Mouse (Mus musculus) heart, embryonic 11.5 days (tissue): ENCODE measurements around the gene Gm49322. TPM values are rescaled to one million over a fixed set of nuclear protein-coding genes. Genes with fewer than 3 reads are reported as not detected.

Experiments
- ATAC-seq: fragments of 200-750 bp; cut with Nextera tagmentation; replicated peaks from 2 replicates; pipeline ENCODE4 v1.8.0; 2017; ENCODE audit warnings: moderate library complexity; ENCODE audit not compliant: insufficient number of reproducible peaks, low FRiP score, low TSS enrichment
- H3K27ac ChIP-seq: fragments of 300-500 bp; sonication (generic); 2 replicates; pipeline ENCODE4 v1.5.1; 2014; ENCODE audit warnings: mild to moderate bottlenecking, low read depth, low read length
- H3K27me3 ChIP-seq: fragments of 300-500 bp; sonication (generic); 2 replicates; pipeline ENCODE4 v1.6.1; 2014; ENCODE audit warnings: mild to moderate bottlenecking, low read length, mixed read lengths; ENCODE audit not compliant: control insufficient read depth, insufficient read depth
- H3K36me3 ChIP-seq: fragments of 300-500 bp; sonication (generic); 2 replicates; pipeline ENCODE4 v1.6.1; 2014; ENCODE audit warnings: mild to moderate bottlenecking, low read length, moderate library complexity, mixed read lengths; ENCODE audit not compliant: control insufficient read depth, insufficient read depth
- H3K4me1 ChIP-seq: fragments of 300-500 bp; sonication (generic); 2 replicates; pipeline ENCODE4 v1.6.1; 2014; ENCODE audit warnings: low read length; ENCODE audit not compliant: control insufficient read depth, insufficient read depth
- H3K4me2 ChIP-seq: fragments of 300-500 bp; sonication (generic); 2 replicates; pipeline ENCODE4 v1.6.1; 2014; ENCODE audit warnings: mild to moderate bottlenecking, moderate library complexity
- H3K4me3 ChIP-seq: fragments of 300-500 bp; sonication (generic); 2 replicates; pipeline ENCODE4 v1.5.1; 2014; ENCODE audit warnings: low read depth, low read length
- H3K9ac ChIP-seq: fragments of 300-500 bp; sonication (generic); 2 replicates; pipeline ENCODE4 v1.6.1; 2014; ENCODE audit warnings: mild to moderate bottlenecking, low read depth, low read length, moderate library complexity
- H3K9me3 ChIP-seq: fragments of 300-500 bp; sonication (generic); replicated peaks from 2 replicates; pipeline ENCODE4 v1.6.1; 2016; ENCODE audit warnings: low read length; ENCODE audit not compliant: control insufficient read depth
- WGBS: fragments of 180-500 bp; shearing (Covaris S2); extraction: QIAGEN DNeasy Blood & Tissue Kit; methylation state at CpG from one replicate; pipeline ENCODE4 v1.1.7; 2014; ENCODE audit not compliant: insufficient replicate concordance; 5-methylcytosine and 5-hydroxymethylcytosine counted together
- polyA plus RNA-seq: library from polyadenylated mRNA; unstranded; fragments of >200 nt; fragmentation: Nextera tagmentation; extraction: Ambion mirVana; gene quantifications from 2 replicates; pipeline ENCODE4 v1.2.1, GENCODE M21; 2014

Gene Gm49322
- polyA plus RNA-seq, 1 experiment from 2014 or later: 0.83 TPM

DNA sequence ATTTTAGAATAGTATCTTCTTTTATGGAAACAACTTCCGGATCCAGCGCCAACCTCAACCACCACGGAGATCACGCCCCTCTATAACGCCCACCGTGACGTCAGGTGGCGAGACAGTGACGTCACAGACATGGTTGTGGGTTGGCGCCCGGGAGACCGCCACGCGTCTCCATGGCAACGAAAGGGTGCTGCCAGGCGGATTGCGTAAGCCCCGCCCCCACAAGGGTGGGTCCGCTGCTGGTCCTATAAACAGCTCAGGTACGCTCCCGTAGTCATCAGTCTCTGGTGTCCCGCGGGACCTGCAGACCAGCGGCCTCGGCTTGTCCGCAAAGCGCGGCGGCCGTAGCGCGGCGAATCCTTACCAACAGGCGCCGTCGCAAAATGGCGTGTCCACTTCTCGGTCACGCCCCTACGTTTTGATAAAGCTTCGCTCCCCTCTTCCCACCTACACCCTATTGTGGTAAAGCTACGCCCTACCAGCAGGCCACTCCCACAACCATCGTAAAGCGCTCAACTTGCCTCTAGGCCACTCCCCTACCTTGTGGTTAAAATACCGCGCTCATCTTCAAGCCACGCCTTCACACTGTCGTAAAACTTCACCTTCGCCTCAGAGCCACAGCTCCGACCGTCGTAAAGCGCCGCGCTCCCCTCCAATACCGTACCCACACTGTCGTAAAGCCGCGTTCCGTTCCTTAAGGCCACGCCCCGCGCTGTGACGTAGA, 16.3 kb downstream of the Gm49322 start:
- peak overlapping the region; percentile 91 for H3K9ac ChIP-seq
- peak overlapping the region; percentile 96 for H3K4me3 ChIP-seq
- peak overlapping the region; percentile 95 for H3K27ac ChIP-seq
- ATAC-seq: peak; percentile 91
- H3K4me2 ChIP-seq: peak overlapping the region; percentile 99
- under 1% methylated on average over 64 of the region's 64 CpGs for WGBS
- H3K36me3 ChIP-seq: no peaks in the 10 kb centered on the region
- peaks cover 30% of the 10 kb centered on the region for H3K4me1 ChIP-seq
- H3K9me3 ChIP-seq: no peaks in the 10 kb centered on the region
- H3K27me3 ChIP-seq: no peaks in the 10 kb centered on the region

GRCm38 (mm10) chr10:80622661-80623456, 17.0 kb downstream of the Gm49322 start, which contains the start of gene Csnk1g2:
Gene Csnk1g2 (plus strand): TSS chr10:80622838.
- peak within 1 kb of the TSS; percentile 99 for H3K4me2 ChIP-seq
- H3K9ac ChIP-seq: peak within 1 kb of the TSS; percentile 91
- WGBS: under 1% methylated on average over 66 of the region's 85 CpGs
- ATAC-seq: peak; percentile 10
- no peaks in the 10 kb centered on the region for H3K27me3 ChIP-seq
- peak within 1 kb of the TSS; percentile 95 for H3K27ac ChIP-seq
- H3K36me3 ChIP-seq: no peaks in the 10 kb centered on the region
- peaks cover 38% of the 10 kb centered on the region for H3K4me1 ChIP-seq
- peak within 1 kb of the TSS; percentile 96 for H3K4me3 ChIP-seq
- no peaks in the 10 kb centered on the region for H3K9me3 ChIP-seq

GRCm38 (mm10) chr10:80623457-80624191, 17.8 kb downstream of the Gm49322 start:
- H3K4me1 ChIP-seq: peaks cover 42% of the 10 kb centered on the region
- H3K36me3 ChIP-seq: no peaks in the 10 kb centered on the region
- H3K9ac ChIP-seq: peak overlapping the region; percentile 91
- peak overlapping the region; percentile 96 for H3K4me3 ChIP-seq
- H3K27ac ChIP-seq: peak overlapping the region; percentile 95
- no peaks in the 10 kb centered on the region for H3K9me3 ChIP-seq
- 13% methylated on average over 15 of the region's 15 CpGs for WGBS
- H3K4me2 ChIP-seq: peak overlapping the region; percentile 99
- no peaks in the 10 kb centered on the region for H3K27me3 ChIP-seq
- ATAC-seq: no peak

- no peaks in the 10 kb centered on the region for H3K27me3 ChIP-seq
- no peak overlapping the region for H3K27ac ChIP-seq
- no peak for ATAC-seq
- no peak overlapping the region for H3K4me2 ChIP-seq
- H3K9ac ChIP-seq: no peak overlapping the region
- 86% methylated on average over 4 of the region's 4 CpGs for WGBS
- peaks cover 61% of the 10 kb centered on the region for H3K4me1 ChIP-seq
- no peaks in the 10 kb centered on the region; the same call in 1 of the 2 replicates for H3K36me3 ChIP-seq
- no peak overlapping the region for H3K4me3 ChIP-seq
- no peaks in the 10 kb centered on the region for H3K9me3 ChIP-seq
These were observed 19.9 kb downstream of the Gm49322 start for GRCm38 (mm10) chr10:80625764-80626163.

DNA sequence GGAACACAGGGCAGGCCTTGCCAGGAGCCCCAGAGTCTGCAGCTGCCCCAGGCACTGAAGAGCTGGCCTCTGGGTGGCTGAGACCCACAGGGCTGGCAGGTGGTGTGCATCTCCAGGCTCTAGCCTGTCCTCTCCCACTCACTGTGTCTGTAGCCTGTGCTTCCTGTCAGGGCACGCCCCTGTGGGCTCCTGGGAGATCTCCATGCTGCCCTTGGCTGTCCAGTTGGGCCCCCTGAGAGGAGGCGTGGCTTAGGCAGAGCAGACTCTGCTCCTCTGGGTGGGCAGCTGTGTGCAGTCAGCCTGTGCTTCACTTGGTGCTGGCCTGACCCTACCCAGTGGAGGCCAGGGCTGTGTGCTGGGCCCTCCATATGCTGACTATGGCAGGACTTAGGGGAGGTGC, 21.9 kb downstream of the Gm49322 start:
- Histone ChIP-seq H3K4me1 (peaks cover 57% of the 10 kb centered on the region), H3K9ac (peak overlapping the region; percentile 54)

DNA sequence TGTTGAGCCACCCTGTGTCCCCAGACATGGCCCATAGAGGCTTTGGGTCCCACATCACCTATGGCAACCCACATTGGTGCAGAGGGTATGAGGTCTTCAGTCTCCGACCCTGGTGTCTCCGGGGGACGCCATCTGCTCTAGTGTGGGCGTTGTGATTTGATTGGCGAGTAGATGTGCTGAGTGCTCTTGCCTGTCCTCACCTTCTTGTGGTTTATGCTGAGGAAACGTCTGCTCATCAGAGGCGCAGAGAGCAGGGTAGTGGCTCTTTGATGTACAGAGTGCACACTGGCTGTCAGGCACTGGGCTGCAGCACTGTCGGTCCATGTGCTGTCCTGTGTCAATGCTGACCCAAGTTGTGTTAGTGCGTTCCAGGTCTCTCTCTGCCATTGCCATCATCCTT, 23.1 kb downstream of the Gm49322 start:
- Histone ChIP-seq H3K36me3 (no peaks in the 10 kb centered on the region; the same call in 1 of the 2 replicates), H3K9me3 (no peaks in the 10 kb centered on the region), H3K27me3 (no peaks in the 10 kb centered on the region), H3K4me2 (no peak overlapping the region), H3K4me3 (no peak overlapping the region), H3K4me1 (peaks cover 49% of the 10 kb centered on the region), H3K27ac (no peak overlapping the region), H3K9ac (no peak overlapping the region)
- ATAC-seq: no peak
- WGBS: 71% methylated on average over 9 of the region's 9 CpGs

More for the DNA sequence above, 21.9 kb downstream of the Gm49322 start:
- Histone ChIP-seq H3K4me2 (peak overlapping the region; percentile 39), H3K9me3 (no peaks in the 10 kb centered on the region), H3K36me3 (no peaks in the 10 kb centered on the region; the same call in 1 of the 2 replicates), H3K27me3 (no peaks in the 10 kb centered on the region), H3K27ac (peak overlapping the region; percentile 50; the same call in 1 of the 2 replicates), H3K4me3 (no peak overlapping the region)
- 30% methylated on average over 2 of the region's 2 CpGs for WGBS
- ATAC-seq: peak; percentile 54

DNA sequence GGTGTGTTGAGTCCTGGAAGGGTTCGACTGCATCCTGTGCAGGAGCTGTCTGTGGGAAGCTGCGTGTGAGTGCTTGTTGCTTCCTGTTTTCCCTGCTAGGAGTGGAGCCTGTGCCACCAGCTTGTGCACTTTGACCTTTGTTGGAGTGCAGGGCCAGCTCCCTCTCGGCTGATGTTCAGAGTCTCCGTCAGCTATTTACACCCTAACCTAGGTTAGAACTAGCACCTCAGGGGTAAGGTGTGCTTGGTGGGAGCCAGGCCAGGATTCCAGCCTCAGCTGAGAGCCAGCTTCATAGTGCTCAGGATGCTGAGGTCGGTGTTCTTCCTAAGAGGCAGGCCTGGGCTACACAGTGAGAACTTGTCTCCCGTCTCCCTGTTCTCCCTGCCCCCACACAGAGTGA, 29.5 kb downstream of the Gm49322 start:
- WGBS: 79% methylated on average over 6 of the region's 6 CpGs
- no peak overlapping the region for H3K4me2 ChIP-seq
- H3K27me3 ChIP-seq: no peaks in the 10 kb centered on the region
- no peak for ATAC-seq
- no peak overlapping the region for H3K27ac ChIP-seq
- no peak overlapping the region for H3K4me3 ChIP-seq
- peaks cover 53% of the 10 kb centered on the region for H3K36me3 ChIP-seq
- no peak overlapping the region for H3K9ac ChIP-seq
- no peaks in the 10 kb centered on the region for H3K9me3 ChIP-seq
- H3K4me1 ChIP-seq: peaks cover 3% of the 10 kb centered on the region; the same call in 1 of the 2 replicates

GRCm38 (mm10) chr10:80646936-80647335, 41.1 kb downstream of the Gm49322 start:
- H3K27me3 ChIP-seq: no peaks in the 10 kb centered on the region
- peaks cover 27% of the 10 kb centered on the region for H3K36me3 ChIP-seq
- 88% methylated on average over 10 of the region's 10 CpGs for WGBS
- no peak overlapping the region for H3K27ac ChIP-seq
- no peak for ATAC-seq
- peaks cover 3% of the 10 kb centered on the region; the same call in 1 of the 2 replicates for H3K4me1 ChIP-seq
- H3K4me2 ChIP-seq: no peak overlapping the region
- no peak overlapping the region for H3K9ac ChIP-seq
- no peaks in the 10 kb centered on the region for H3K9me3 ChIP-seq
- H3K4me3 ChIP-seq: no peak overlapping the region
